Mouse (Mus musculus) thymus, postnatal 0 days (tissue): ENCODE measurements around the gene Olfr619. TPM values are rescaled to one million over a fixed set of nuclear protein-coding genes. Genes with fewer than 3 reads are reported as not detected.

Source experiments
- DNase-seq: peaks from one replicate; pipeline ENCODE4 v3.0.0-alpha.2; 2015; ENCODE audit warnings: low spot score
- microRNA-seq: library from miRNA; unstranded; fragments of <30 nt; microRNA quantifications from one replicate; pipeline ENCODE4, GENCODE M21; 2016; ENCODE audit warnings: borderline number of aligned reads
- polyA plus RNA-seq: library from polyadenylated mRNA; unstranded; fragments of >200 nt; fragmentation: Nextera tagmentation; extraction: Ambion mirVana; gene quantifications from 2 replicates; pipeline ENCODE4 v1.2.1, GENCODE M21; 2015

Gene Olfr619
- polyA plus RNA-seq, result not detected in 2 replicates

- no peak for DNase-seq
Observed at GRCm38 (mm10) chr7:103600275-103600674, at the start of gene Olfr619. Olfr619 (plus strand) TSS chr7:103600575.

GRCm38 (mm10) chr7:103555779-103556178 is 44.6 kb upstream of the Olfr619 start, which contains the start of gene Olfr615:
Olfr615 (plus strand) TSS chr7:103556079.
- DNase-seq, result no peak

GRCm38 (mm10) chr7:103569043-103569442 is 31.3 kb upstream of the Olfr619 start, which contains the start of gene Olfr616:
Olfr616 (minus strand) TSS chr7:103569143.
- no peak for DNase-seq

GRCm38 (mm10) chr7:103572761-103573160 is 27.6 kb upstream of the Olfr619 start, which contains the start of gene Olfr617:
Olfr617 (plus strand) TSS chr7:103573061.
- no peak for DNase-seq

- DNase-seq, result no peak
Observed at GRCm38 (mm10) chr7:103589803-103590202, 10.6 kb upstream of the Olfr619 start, which contains the start of gene Olfr618. Olfr618 (plus strand) TSS chr7:103590103.

- DNase-seq, result no peak
Observed at GRCm38 (mm10) chr7:103607425-103607824, 7.0 kb downstream of the Olfr619 start.

- DNase-seq, result no peak
Observed at GRCm38 (mm10) chr7:103612434-103612833, 12.1 kb downstream of the Olfr619 start, which contains the start of gene Olfr620. Olfr620 (minus strand) TSS chr7:103612534.

- DNase-seq, result no peak
Observed at GRCm38 (mm10) chr7:103636795-103637194, 36.4 kb downstream of the Olfr619 start.

GRCm38 (mm10) chr7:103642602-103643001 is 42.2 kb downstream of the Olfr619 start, which contains the start of gene Olfr622:
Olfr622 (minus strand) TSS chr7:103642702.
- DNase-seq, result no peak

- DNase-seq, result no peak
Observed at GRCm38 (mm10) chr7:103644070-103644469, 43.7 kb downstream of the Olfr619 start.

Small RNA genes lying within 50 kb of the gene (microRNA-seq; reads per million reads assigned to microRNA genes)
- not detected for gene Gm26506

Other genes starting within 250 kb of the Olfr619 start
- not detected in 2 replicates for gene Olfr601, start 237.9 kb upstream of the Olfr619 start, polyA plus RNA-seq
- gene Olfr603, start 214.4 kb upstream of the Olfr619 start, polyA plus RNA-seq, result not detected in 2 replicates
- not detected in 2 replicates for gene Usp17lc, start 185.5 kb upstream of the Olfr619 start, polyA plus RNA-seq
- gene Olfr605, start 155.1 kb upstream of the Olfr619 start, polyA plus RNA-seq, result not detected in 2 replicates
- gene Olfr606, start 151.5 kb upstream of the Olfr619 start, polyA plus RNA-seq, result not detected in 2 replicates
- gene Olfr607, start 136.4 kb upstream of the Olfr619 start, polyA plus RNA-seq, result not detected in 2 replicates
- gene Olfr608, start 130.7 kb upstream of the Olfr619 start, polyA plus RNA-seq, result not detected in 2 replicates
- not detected in 2 replicates for gene Olfr609, start 102.5 kb upstream of the Olfr619 start, polyA plus RNA-seq
- gene Olfr610, start 88.5 kb upstream of the Olfr619 start, polyA plus RNA-seq, result not detected in 2 replicates
- gene Olfr611, start 79.7 kb upstream of the Olfr619 start, polyA plus RNA-seq, result not detected in 2 replicates
- not detected in 2 replicates for gene Olfr612, start 57.9 kb upstream of the Olfr619 start, polyA plus RNA-seq
- gene Olfr613, start 52.5 kb upstream of the Olfr619 start, polyA plus RNA-seq, result not detected in 2 replicates
- not detected in 2 replicates for gene Olfr615, start 44.5 kb upstream of the Olfr619 start, polyA plus RNA-seq
- not detected in 2 replicates for gene Olfr616, start 31.4 kb upstream of the Olfr619 start, polyA plus RNA-seq
- not detected in 2 replicates for gene Olfr617, start 27.5 kb upstream of the Olfr619 start, polyA plus RNA-seq
- not detected in 2 replicates for gene Olfr618, start 10.5 kb upstream of the Olfr619 start, polyA plus RNA-seq
- not detected in 2 replicates for gene Olfr620, start 12.0 kb downstream of the Olfr619 start, polyA plus RNA-seq
- not detected in 2 replicates for gene Olfr622, start 42.1 kb downstream of the Olfr619 start, polyA plus RNA-seq
- gene Olfr623, start 63.1 kb downstream of the Olfr619 start, polyA plus RNA-seq, result not detected in 2 replicates
- not detected in 2 replicates for gene Olfr624, start 70.6 kb downstream of the Olfr619 start, polyA plus RNA-seq
- gene Olfr625-ps1, start 82.1 kb downstream of the Olfr619 start, polyA plus RNA-seq, result not detected in 2 replicates
- gene Olfr243, start 114.1 kb downstream of the Olfr619 start, polyA plus RNA-seq, result not detected in 2 replicates
- not detected in 2 replicates for gene Olfr628, start 129.8 kb downstream of the Olfr619 start, polyA plus RNA-seq
- not detected in 2 replicates for gene Olfr629, start 144.4 kb downstream of the Olfr619 start, polyA plus RNA-seq
- not detected in 2 replicates for gene Olfr630, start 156.8 kb downstream of the Olfr619 start, polyA plus RNA-seq
- not detected in 2 replicates for gene Olfr69, start 171.0 kb downstream of the Olfr619 start, polyA plus RNA-seq
- gene Olfr68, start 179.1 kb downstream of the Olfr619 start, polyA plus RNA-seq, result not detected in 2 replicates
- gene Olfr67, start 191.2 kb downstream of the Olfr619 start, polyA plus RNA-seq, result not detected in 2 replicates
- 224 and 268 TPM in 2 replicates for gene Hbb-bt, start 213.4 kb downstream of the Olfr619 start, polyA plus RNA-seq
- 1,063 and 1,204 TPM in 2 replicates for gene Hbb-bs, start 227.5 kb downstream of the Olfr619 start, polyA plus RNA-seq
- not detected in 2 replicates for gene Hbb-bh2, start 239.9 kb downstream of the Olfr619 start, polyA plus RNA-seq
- gene Hbb-bh1, start 242.6 kb downstream of the Olfr619 start, polyA plus RNA-seq, result 0.88 and 1.3 TPM in 2 replicates